Mouse (Mus musculus) stomach, embryonic 16.5 days (tissue): Measurements from ENCODE around the gene Dohh. TPM values are rescaled to one million over a fixed set of nuclear protein-coding genes. Genes with fewer than 3 reads are reported as not detected.

Source experiments
- ATAC-seq: fragments of 200-750 bp; cut with Nextera tagmentation; 2 replicates; pipeline ENCODE4 v1.8.0; 2017; ENCODE audit warnings: moderate number of reproducible peaks, moderate TSS enrichment; ENCODE audit not compliant: insufficient read depth, low FRiP score
- H3K27ac ChIP-seq: fragments of 300-500 bp; sonication (generic); 2 replicates; pipeline ENCODE4 v1.5.1; 2014; ENCODE audit warnings: low read length
- H3K27me3 ChIP-seq: fragments of 300-500 bp; sonication (generic); 2 replicates; pipeline ENCODE4 v1.6.1; 2014; ENCODE audit warnings: low read length, control low read depth, mixed read lengths; ENCODE audit not compliant: control insufficient read depth, insufficient read depth
- H3K36me3 ChIP-seq: fragments of 300-500 bp; sonication (generic); 2 replicates; pipeline ENCODE4 v1.6.1; 2014; ENCODE audit warnings: low read length; ENCODE audit not compliant: control insufficient read depth, insufficient read depth
- H3K4me1 ChIP-seq: fragments of 300-500 bp; sonication (generic); 2 replicates; pipeline ENCODE4 v1.6.1; 2014; ENCODE audit warnings: low read length, control low read depth, mixed read lengths; ENCODE audit not compliant: control insufficient read depth, insufficient read depth
- H3K4me2 ChIP-seq: fragments of 300-500 bp; sonication (generic); 2 replicates; pipeline ENCODE4 v1.6.1; 2014; ENCODE audit warnings: low read depth, low read length, mixed read lengths
- H3K4me3 ChIP-seq: fragments of 300-500 bp; sonication (generic); replicated peaks from 2 replicates; pipeline ENCODE4 v1.5.1; 2014; ENCODE audit warnings: mild to moderate bottlenecking, low read length
- H3K9ac ChIP-seq: fragments of 300-500 bp; sonication (generic); 2 replicates; pipeline ENCODE4 v1.6.1; 2014; ENCODE audit warnings: low read length
- H3K9me3 ChIP-seq: fragments of 300-500 bp; sonication (generic); replicated peaks from 2 replicates; pipeline ENCODE4 v1.6.1; 2016; ENCODE audit warnings: low read length, control low read depth; ENCODE audit not compliant: control insufficient read depth
- WGBS: fragments of 180-500 bp; shearing (Covaris S2); extraction: QIAGEN DNeasy Blood & Tissue Kit; methylation state at CpG from one replicate; pipeline ENCODE4 v1.1.7; 2014; 5-methylcytosine and 5-hydroxymethylcytosine counted together
- polyA plus RNA-seq: library from polyadenylated mRNA; unstranded; fragments of >200 nt; fragmentation: Nextera tagmentation; extraction: Ambion mirVana; gene quantifications from 2 replicates; pipeline ENCODE4 v1.2.1, GENCODE M21; 2015

Gene Dohh
- polyA plus RNA-seq, 1 experiment from 2014 or later: 79.6 TPM

DNA sequence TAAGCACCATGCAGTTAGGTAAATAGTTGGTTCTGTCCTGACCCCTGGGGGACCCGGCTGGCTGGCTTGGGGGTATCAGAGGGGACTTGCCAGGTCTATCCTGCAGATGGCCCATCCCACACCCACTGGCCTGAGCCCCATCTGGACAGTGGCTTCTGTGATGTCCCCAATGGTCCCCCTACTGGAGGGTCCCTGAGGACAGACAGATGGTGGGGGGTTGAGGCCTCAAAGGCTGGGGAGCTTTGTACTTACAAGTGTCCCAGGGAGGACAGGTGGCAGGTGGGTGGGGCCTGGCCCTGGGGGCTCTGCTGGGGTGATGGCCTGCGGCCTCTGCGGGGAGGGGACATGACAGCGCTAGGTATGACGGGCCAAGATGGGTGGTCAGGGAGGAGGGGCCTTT, 15.1 kb downstream of the Dohh start:
- Histone ChIP-seq H3K4me3 (no peak overlapping the region), H3K9ac (no peak overlapping the region), H3K27ac (no peak overlapping the region), H3K36me3 (peaks cover 7% of the 10 kb centered on the region; the same call in 1 of the 2 replicates), H3K9me3 (no peaks in the 10 kb centered on the region), H3K4me2 (no peak overlapping the region), H3K4me1 (peaks cover 26% of the 10 kb centered on the region), H3K27me3 (no peaks in the 10 kb centered on the region)
- WGBS: 60% methylated on average over 5 of the region's 5 CpGs
- ATAC-seq: no peak

- no peaks in the 10 kb centered on the region for H3K9me3 ChIP-seq
- ATAC-seq: no peak
- H3K4me1 ChIP-seq: peaks cover 26% of the 10 kb centered on the region
- H3K27ac ChIP-seq: no peak overlapping the region
- no peaks in the 10 kb centered on the region for H3K27me3 ChIP-seq
- peaks cover 7% of the 10 kb centered on the region; the same call in 1 of the 2 replicates for H3K36me3 ChIP-seq
- H3K4me3 ChIP-seq: no peak overlapping the region
- H3K4me2 ChIP-seq: no peak overlapping the region
- WGBS: 77% methylated on average over 18 of the region's 18 CpGs
- no peak overlapping the region for H3K9ac ChIP-seq
These were observed 15.6 kb downstream of the Dohh start for GRCm38 (mm10) chr10:81399798-81400308.

- H3K9ac ChIP-seq: no peak overlapping the region
- H3K4me1 ChIP-seq: peaks cover 26% of the 10 kb centered on the region
- no peak overlapping the region for H3K27ac ChIP-seq
- H3K27me3 ChIP-seq: no peaks in the 10 kb centered on the region
- H3K4me2 ChIP-seq: no peak overlapping the region
- WGBS: 66% methylated on average over 22 of the region's 22 CpGs
- no peaks in the 10 kb centered on the region for H3K9me3 ChIP-seq
- H3K36me3 ChIP-seq: peaks cover 7% of the 10 kb centered on the region; the same call in 1 of the 2 replicates
- H3K4me3 ChIP-seq: no peak overlapping the region
- no peak for ATAC-seq
These were observed 16.4 kb downstream of the Dohh start for GRCm38 (mm10) chr10:81400371-81401204.

GRCm38 (mm10) chr10:81401205-81401520, 16.9 kb downstream of the Dohh start:
- 0 out of 2 replicates have a peak overlapping the region, but pooled peaks have one; percentile 31 for H3K9ac ChIP-seq
- no peaks in the 10 kb centered on the region for H3K9me3 ChIP-seq
- H3K36me3 ChIP-seq: peaks cover 10% of the 10 kb centered on the region; the same call in 1 of the 2 replicates
- no peaks in the 10 kb centered on the region for H3K27me3 ChIP-seq
- H3K27ac ChIP-seq: peak overlapping the region; percentile 90
- WGBS: 39% methylated on average over 10 of the region's 10 CpGs
- no peak overlapping the region for H3K4me3 ChIP-seq
- peaks cover 26% of the 10 kb centered on the region for H3K4me1 ChIP-seq
- H3K4me2 ChIP-seq: 0 out of 2 replicates have a peak overlapping the region, but pooled peaks have one; percentile 46
- 0 out of 2 replicates have a peak, but pooled peaks have one; percentile 1 for ATAC-seq

DNA sequence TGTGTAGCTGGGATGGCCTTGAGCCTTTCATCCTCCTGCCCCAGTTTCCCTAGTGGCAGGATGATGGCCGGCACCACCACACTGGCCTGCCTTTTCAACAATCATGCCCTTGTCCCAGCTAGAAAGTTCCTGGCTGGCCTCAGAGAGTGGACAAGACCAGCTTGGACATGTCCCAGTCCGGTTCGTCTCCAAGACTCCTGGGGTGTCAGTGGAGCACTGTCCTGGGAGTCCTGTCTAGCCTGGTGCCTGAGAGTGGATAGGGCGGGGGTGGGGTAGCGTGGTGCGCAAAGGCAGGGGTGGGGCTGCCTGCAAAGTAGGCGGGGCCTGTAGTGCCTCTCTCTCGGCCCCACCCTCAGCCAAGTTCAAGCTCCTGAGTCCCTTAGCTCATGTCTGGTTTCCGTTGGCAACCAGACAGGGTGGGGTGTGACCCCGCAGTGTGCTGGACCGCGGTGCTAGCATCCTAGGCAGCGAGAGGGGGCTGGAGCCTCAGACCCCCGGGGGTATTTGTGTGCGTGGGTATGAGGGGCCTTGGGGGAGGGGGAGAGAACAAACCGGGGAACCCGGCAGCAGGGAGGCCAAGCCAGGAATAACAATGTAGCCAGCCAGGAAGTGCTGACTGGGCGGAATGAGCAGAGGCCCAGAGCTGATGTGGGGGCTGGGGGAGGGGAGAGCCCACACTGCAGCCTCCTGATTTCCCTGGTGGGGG, 17.4 kb downstream of the Dohh start:
- 9% methylated on average over 18 of the region's 18 CpGs for WGBS
- peak; percentile 83 for ATAC-seq
- peaks cover 30% of the 10 kb centered on the region for H3K4me1 ChIP-seq
- peak overlapping the region; percentile 54 for H3K9ac ChIP-seq
- H3K36me3 ChIP-seq: peaks cover 12% of the 10 kb centered on the region; the same call in 1 of the 2 replicates
- no peaks in the 10 kb centered on the region for H3K27me3 ChIP-seq
- H3K4me3 ChIP-seq: peak overlapping the region; percentile 24
- H3K27ac ChIP-seq: peak overlapping the region; percentile 90
- peak overlapping the region; percentile 46 for H3K4me2 ChIP-seq
- no peaks in the 10 kb centered on the region for H3K9me3 ChIP-seq

DNA sequence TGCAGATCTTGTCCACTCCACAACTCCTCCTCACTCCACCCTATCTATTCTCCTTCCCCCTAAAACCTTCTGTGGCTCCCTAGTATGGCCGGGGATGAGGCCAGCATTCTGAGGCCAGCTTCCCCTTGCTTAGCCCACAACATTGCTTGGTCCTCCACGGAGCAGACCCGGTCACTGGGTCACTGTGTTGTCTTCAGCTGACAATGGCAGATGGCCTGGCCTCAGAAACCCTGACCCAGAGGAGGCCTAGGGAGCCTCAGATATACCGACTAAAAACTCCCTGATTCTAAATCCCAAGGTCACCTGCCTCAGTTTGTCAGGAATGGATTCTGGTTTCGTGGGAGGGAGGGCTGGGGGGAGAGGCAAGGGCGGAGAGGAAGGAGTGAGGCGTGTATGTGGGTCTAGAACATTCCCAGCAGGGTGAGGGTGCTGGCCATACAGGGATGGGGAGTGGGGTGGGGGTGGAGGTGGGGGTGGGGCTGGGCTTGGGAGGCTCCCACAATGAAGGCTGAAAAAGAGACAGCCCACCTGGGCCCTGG, 18.1 kb downstream of the Dohh start:
- ATAC-seq: no peak
- 34% methylated on average over 7 of the region's 7 CpGs for WGBS
- Histone ChIP-seq H3K4me3 (peak overlapping the region; percentile 24), H3K9me3 (no peaks in the 10 kb centered on the region), H3K36me3 (peaks cover 12% of the 10 kb centered on the region; the same call in 1 of the 2 replicates), H3K4me2 (peak overlapping the region; percentile 46), H3K27ac (peak overlapping the region; percentile 90), H3K9ac (peak overlapping the region; percentile 57), H3K27me3 (no peaks in the 10 kb centered on the region), H3K4me1 (peaks cover 36% of the 10 kb centered on the region)

DNA sequence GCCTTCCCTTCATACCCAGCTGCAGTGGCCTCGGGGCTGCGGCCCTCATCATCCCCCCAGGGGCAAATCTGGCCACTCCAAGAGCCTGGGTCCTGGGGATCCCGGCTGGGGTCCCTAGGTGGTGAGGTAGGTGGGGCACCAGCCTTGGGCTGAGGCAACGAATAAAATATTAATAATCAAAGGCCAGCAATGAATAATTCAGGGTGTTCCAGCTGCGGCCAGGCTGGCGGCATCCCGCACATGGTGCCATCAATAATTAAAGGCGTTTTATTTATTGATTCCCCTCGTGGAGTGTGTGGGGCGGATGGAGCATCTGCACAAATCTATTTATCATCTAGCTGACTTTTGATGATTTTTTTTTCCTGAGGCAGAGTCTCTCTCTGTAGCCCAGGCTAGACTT, 19.3 kb downstream of the Dohh start:
- WGBS: 55% methylated on average over 10 of the region's 10 CpGs
- Histone ChIP-seq H3K4me2 (no peak overlapping the region), H3K36me3 (peaks cover 16% of the 10 kb centered on the region; the same call in 1 of the 2 replicates), H3K4me1 (peaks cover 48% of the 10 kb centered on the region), H3K27ac (peak overlapping the region; percentile 90), H3K4me3 (no peak overlapping the region), H3K9ac (peak overlapping the region; percentile 57), H3K9me3 (no peaks in the 10 kb centered on the region), H3K27me3 (no peaks in the 10 kb centered on the region)
- ATAC-seq: no peak

- WGBS: 33% methylated on average over 9 of the region's 9 CpGs
- no peak overlapping the region for H3K4me2 ChIP-seq
- ATAC-seq: no peak
- peaks cover 54% of the 10 kb centered on the region for H3K4me1 ChIP-seq
- H3K9ac ChIP-seq: no peak overlapping the region
- H3K9me3 ChIP-seq: no peaks in the 10 kb centered on the region
- H3K4me3 ChIP-seq: no peak overlapping the region
- H3K27me3 ChIP-seq: no peaks in the 10 kb centered on the region
- H3K36me3 ChIP-seq: peaks cover 16% of the 10 kb centered on the region; the same call in 1 of the 2 replicates
- no peak overlapping the region for H3K27ac ChIP-seq
These were observed 19.9 kb downstream of the Dohh start for GRCm38 (mm10) chr10:81404082-81404481.
